Mouse (Mus musculus) lung, postnatal 0 days (tissue): ENCODE results near the gene Mrpl4. TPM values are rescaled to one million over a fixed set of nuclear protein-coding genes. Genes with fewer than 3 reads are reported as not detected.
A peak's percentile ranks its signal among the peaks of the same experiment; 100 is the strongest.
"Not testable (repeated sequence)": the region's sequence is repeated elsewhere in the genome, so short reads cannot be mapped to it uniquely, and the experiment has no call there.

Experiments
- ATAC-seq: fragments of 200-750 bp; cut with Nextera tagmentation; 2 replicates; pipeline ENCODE4 v1.8.0; 2017; ENCODE audit warnings: moderate library complexity
- DNase-seq: peaks from one replicate; pipeline ENCODE4 v3.0.0-alpha.2; 2016; ENCODE audit warnings: low spot score
- H3K27ac ChIP-seq: fragments of 300-500 bp; sonication (generic); 2 replicates; pipeline ENCODE4 v1.5.1; 2014; ENCODE audit warnings: antibody characterized with exemption, mild to moderate bottlenecking, low read length, mixed read lengths
- H3K27me3 ChIP-seq: fragments of 300-500 bp; sonication (generic); replicated peaks from 2 replicates; pipeline ENCODE4 v1.6.1; 2014; ENCODE audit warnings: low read length, mixed read lengths; ENCODE audit not compliant: insufficient read depth
- H3K36me3 ChIP-seq: fragments of 300-500 bp; sonication (generic); 2 replicates; pipeline ENCODE4 v1.6.1; 2014; ENCODE audit warnings: low read length, mixed read lengths; ENCODE audit not compliant: insufficient read depth
- H3K4me1 ChIP-seq: fragments of 300-500 bp; sonication (generic); 2 replicates; pipeline ENCODE4 v1.6.1; 2014; ENCODE audit warnings: antibody characterized with exemption, low read depth, low read length, mixed read lengths; ENCODE audit not compliant: insufficient read depth
- H3K4me2 ChIP-seq: fragments of 300-500 bp; sonication (generic); replicated peaks from 2 replicates; pipeline ENCODE4 v1.6.1; 2014; ENCODE audit warnings: low read depth, mild to moderate bottlenecking, low read length, moderate library complexity, mixed read lengths
- H3K4me3 ChIP-seq: fragments of 300-500 bp; sonication (generic); 2 replicates; pipeline ENCODE4 v1.5.1; 2014; ENCODE audit warnings: low read depth, low read length
- H3K9ac ChIP-seq: fragments of 300-500 bp; sonication (generic); replicated peaks from 2 replicates; pipeline ENCODE4 v1.6.1; 2014; ENCODE audit warnings: low read depth, mild to moderate bottlenecking
- H3K9me3 ChIP-seq: fragments of 300-500 bp; sonication (generic); 2 replicates; pipeline ENCODE4 v1.6.1; 2016; ENCODE audit warnings: low read length, mixed read lengths
- CTCF ChIP-seq: IDR thresholded peaks from 2 replicates; pipeline ENCODE4 v1.5.1; 2016; ENCODE audit warnings: antibody characterized with exemption, mild to moderate bottlenecking
- EP300 ChIP-seq: IDR thresholded peaks from 2 replicates; pipeline ENCODE4 v1.6.1; 2016; ENCODE audit warnings: antibody characterized with exemption, mild to moderate bottlenecking, control low read depth
- WGBS: fragments of 180-500 bp; shearing (Covaris S2); extraction: QIAGEN DNeasy Blood & Tissue Kit; methylation state at CpG from one replicate; pipeline ENCODE4 v1.1.7; 2014; 5-methylcytosine and 5-hydroxymethylcytosine counted together
- polyA plus RNA-seq: library from polyadenylated mRNA; unstranded; fragments of >200 nt; fragmentation: Nextera tagmentation; extraction: Ambion mirVana; gene quantifications from 2 replicates; pipeline ENCODE4 v1.2.1, GENCODE M21; 2015

Mrpl4 gene
- polyA plus RNA-seq, 1 experiment from 2014 or later = 125 TPM

- no peaks in the 10 kb centered on the region for H3K27me3 ChIP-seq
- DNase-seq = no peak
- H3K9me3 ChIP-seq = no peaks in the 10 kb centered on the region
- ATAC-seq = no peak
- H3K4me3 ChIP-seq = no peak overlapping the region
- H3K27ac ChIP-seq = 0 out of 2 replicates have a peak overlapping the region, but pooled peaks have one; percentile 75
- no peak overlapping the region for H3K4me2 ChIP-seq
- H3K36me3 ChIP-seq = no peaks in the 10 kb centered on the region
- 86% methylated on average over 3 of the region's 4 CpGs for WGBS
- no peak overlapping the region for H3K9ac ChIP-seq
- TF ChIP-seq CTCF (no peak), EP300 (no peak)
- peaks cover 5% of the 10 kb centered on the region; the same call in 1 of the 2 replicates for H3K4me1 ChIP-seq
These were observed 11.0 kb upstream of the Mrpl4 start for GRCm38 (mm10) chr9:20991587-20991986.

GRCm38 (mm10) chr9:20993165-20993898 is 9.2 kb upstream of the Mrpl4 start:
- H3K36me3 ChIP-seq = no peaks in the 10 kb centered on the region
- no peak overlapping the region for H3K9ac ChIP-seq
- no peaks in the 10 kb centered on the region for H3K27me3 ChIP-seq
- peaks cover 4% of the 10 kb centered on the region; the same call in 1 of the 2 replicates for H3K4me1 ChIP-seq
- no peaks in the 10 kb centered on the region for H3K9me3 ChIP-seq
- no peak overlapping the region for H3K4me3 ChIP-seq
- H3K4me2 ChIP-seq = no peak overlapping the region; the same call in 1 of the 2 replicates
- WGBS = 33% methylated on average over 5 of the region's 5 CpGs
- ATAC-seq = peak; percentile 96
- TF ChIP-seq CTCF (no peak), EP300 (peak; percentile 82)
- peak overlapping the region; percentile 90 for H3K27ac ChIP-seq
- DNase-seq = peak; percentile 93

- DNase-seq = peak; percentile 54
- Histone ChIP-seq H3K9me3 (no peaks in the 10 kb centered on the region), H3K4me2 (no peak overlapping the region), H3K9ac (no peak overlapping the region), H3K27me3 (no peaks in the 10 kb centered on the region), H3K4me1 (peaks cover 4% of the 10 kb centered on the region; the same call in 1 of the 2 replicates), H3K36me3 (no peaks in the 10 kb centered on the region), H3K27ac (no peak overlapping the region), H3K4me3 (no peak overlapping the region)
- ATAC-seq = no peak
- 56% methylated on average over 3 of the region's 3 CpGs for WGBS
- TF ChIP-seq EP300 (no peak), CTCF (peak; percentile 61)
These were observed 7.5 kb upstream of the Mrpl4 start for GRCm38 (mm10) chr9:20995069-20995468.

GRCm38 (mm10) chr9:20997065-20997464 is 5.5 kb upstream of the Mrpl4 start:
- H3K27ac ChIP-seq = no peak overlapping the region
- no peaks in the 10 kb centered on the region for H3K9me3 ChIP-seq
- 84% methylated on average over 8 of the region's 8 CpGs for WGBS
- no peak overlapping the region for H3K9ac ChIP-seq
- TF ChIP-seq EP300 (no peak), CTCF (no peak)
- H3K4me2 ChIP-seq = no peak overlapping the region
- H3K4me3 ChIP-seq = no peak overlapping the region
- H3K27me3 ChIP-seq = no peaks in the 10 kb centered on the region
- DNase-seq (no peak), ATAC-seq (no peak)
- peaks cover 4% of the 10 kb centered on the region; the same call in 1 of the 2 replicates for H3K4me1 ChIP-seq
- H3K36me3 ChIP-seq = no peaks in the 10 kb centered on the region

GRCm38 (mm10) chr9:20998337-20998736 is 4.2 kb upstream of the Mrpl4 start:
- not testable (repeated sequence) for H3K4me1 ChIP-seq, ATAC-seq, H3K4me3 ChIP-seq, H3K9me3 ChIP-seq, H3K9ac ChIP-seq, H3K27me3 ChIP-seq, H3K36me3 ChIP-seq, H3K27ac ChIP-seq, H3K4me2 ChIP-seq
- TF ChIP-seq CTCF = peak; percentile 73
- peak; percentile 81 for DNase-seq
- 72% methylated on average over 1 of the region's 1 CpGs for WGBS

GRCm38 (mm10) chr9:21000811-21001210 is 1.7 kb upstream of the Mrpl4 start:
- Histone ChIP-seq H3K9me3 (no peaks in the 10 kb centered on the region), H3K27me3 (no peaks in the 10 kb centered on the region), H3K4me3 (no peak overlapping the region), H3K36me3 (0 out of 2 replicates have a peak, but pooled peaks cover under 1% of the 10 kb centered on the region), H3K27ac (no peak overlapping the region), H3K4me1 (no peaks in the 10 kb centered on the region), H3K9ac (no peak overlapping the region), H3K4me2 (no peak overlapping the region)
- DNase-seq = peak; percentile 57
- no peak for ATAC-seq
- TF ChIP-seq CTCF (peak; percentile 69), EP300 (no peak)
